Mouse (Mus musculus): Measurements from ENCODE around the gene 5730455P16Rik.

DNA sequence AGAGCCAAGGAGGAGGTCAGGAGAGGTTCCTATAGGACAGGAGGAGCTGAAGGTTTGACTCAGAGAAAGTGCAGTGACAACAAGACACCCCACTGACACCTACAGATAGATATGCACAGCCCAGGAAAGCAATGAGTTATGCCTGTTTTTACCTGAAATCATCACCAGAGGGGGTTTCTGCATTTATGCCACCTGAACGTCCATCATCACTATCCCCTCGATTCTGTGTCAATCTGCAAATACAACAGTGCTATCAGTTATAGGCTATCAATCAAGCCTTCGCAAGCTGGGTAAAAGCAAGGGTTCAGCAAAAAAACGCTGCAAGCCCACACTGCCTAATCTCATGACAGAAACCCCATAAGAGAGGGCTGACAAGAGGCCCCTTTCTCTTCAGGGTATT is 1.2 kb downstream of the 5730455P16Rik start:
- TF ChIP-seq POLR2A (IDR thresholded peaks at IDR 0.05; ENCODE audit: borderline replicate concordance, low read depth, low read length) (no peak), CTCF (IDR thresholded peaks at IDR 0.05; ENCODE audit: low read depth, low read length) (no peak)

Data from bone marrow macrophage, adult 2 months (primary cell).